Mouse (Mus musculus): Measurements from ENCODE around the gene Fxyd3. TPM values are rescaled to one million over a fixed set of nuclear protein-coding genes. Genes with fewer than 3 reads are reported as not detected.

Fxyd3 gene
- polyA plus RNA-seq, 1 experiment from 2014 or later, result 108 TPM

GRCm38 (mm10) chr7:31082831-31083588, 6.5 kb upstream of the Fxyd3 start:
- Histone ChIP-seq H3K27ac (replicated peaks) (peak overlapping the region; percentile 60; the same call in 1 of the 2 replicates), H3K36me3 (no peaks in the 10 kb centered on the region), H3K9me3 (replicated peaks) (no peaks in the 10 kb centered on the region), H3K9ac (no peak overlapping the region), H3K4me2 (replicated peaks) (no peak overlapping the region), H3K27me3 (no peaks in the 10 kb centered on the region), H3K4me1 (peaks cover 26% of the 10 kb centered on the region), H3K4me3 (replicated peaks) (no peak overlapping the region)
- peak; percentile 46; the same call in 1 of the 2 replicates for ATAC-seq (ENCODE audit: insufficient number of reproducible peaks, low FRiP score, low TSS enrichment, low read depth)
- 44% methylated on average over 14 of the region's 14 CpGs for whole genome bisulfite sequencing

- Histone ChIP-seq H3K9ac (no peak overlapping the region), H3K9me3 (replicated peaks) (no peaks in the 10 kb centered on the region), H3K4me3 (replicated peaks) (no peak overlapping the region), H3K27me3 (no peaks in the 10 kb centered on the region), H3K36me3 (no peaks in the 10 kb centered on the region), H3K27ac (replicated peaks) (no peak overlapping the region), H3K4me2 (replicated peaks) (no peak overlapping the region), H3K4me1 (peaks cover 35% of the 10 kb centered on the region)
- no peak for ATAC-seq (ENCODE audit: insufficient number of reproducible peaks, low FRiP score, low TSS enrichment, low read depth)
These were observed 5.6 kb upstream of the Fxyd3 start for GRCm38 (mm10) chr7:31082106-31082505.

GRCm38 (mm10) chr7:31081106-31081505, 4.6 kb upstream of the Fxyd3 start:
- H3K27ac ChIP-seq (replicated peaks), result no peak overlapping the region
- no peak overlapping the region for H3K9ac ChIP-seq
- no peaks in the 10 kb centered on the region for H3K36me3 ChIP-seq
- whole genome bisulfite sequencing, result 26% methylated on average over 1 of the region's 1 CpGs
- no peak overlapping the region for H3K4me2 ChIP-seq (replicated peaks)
- H3K9me3 ChIP-seq (replicated peaks), result no peaks in the 10 kb centered on the region
- no peaks in the 10 kb centered on the region for H3K27me3 ChIP-seq
- no peak for ATAC-seq (ENCODE audit: insufficient number of reproducible peaks, low FRiP score, low TSS enrichment, low read depth)
- H3K4me3 ChIP-seq (replicated peaks), result no peak overlapping the region
- peaks cover 41% of the 10 kb centered on the region for H3K4me1 ChIP-seq

GRCm38 (mm10) chr7:31080611-31081010, 4.1 kb upstream of the Fxyd3 start:
- Histone ChIP-seq H3K9ac (no peak overlapping the region), H3K27me3 (no peaks in the 10 kb centered on the region), H3K4me3 (replicated peaks) (no peak overlapping the region), H3K36me3 (no peaks in the 10 kb centered on the region), H3K27ac (replicated peaks) (no peak overlapping the region), H3K9me3 (replicated peaks) (no peaks in the 10 kb centered on the region), H3K4me2 (replicated peaks) (no peak overlapping the region), H3K4me1 (peaks cover 41% of the 10 kb centered on the region)
- no peak for ATAC-seq (ENCODE audit: insufficient number of reproducible peaks, low FRiP score, low TSS enrichment, low read depth)
- WGBS, result 27% methylated on average over 3 of the region's 3 CpGs

GRCm38 (mm10) chr7:31079670-31080069, 3.2 kb upstream of the Fxyd3 start:
- WGBS, result 90% methylated on average over 8 of the region's 8 CpGs
- H3K27me3 ChIP-seq, result no peaks in the 10 kb centered on the region
- H3K4me3 ChIP-seq (replicated peaks), result no peak overlapping the region
- no peaks in the 10 kb centered on the region for H3K9me3 ChIP-seq (replicated peaks)
- H3K4me1 ChIP-seq, result peaks cover 34% of the 10 kb centered on the region
- no peak for ATAC-seq (ENCODE audit: insufficient number of reproducible peaks, low FRiP score, low TSS enrichment, low read depth)
- H3K27ac ChIP-seq (replicated peaks), result no peak overlapping the region
- H3K36me3 ChIP-seq, result no peaks in the 10 kb centered on the region
- no peak overlapping the region for H3K4me2 ChIP-seq (replicated peaks)
- no peak overlapping the region for H3K9ac ChIP-seq

- Histone ChIP-seq H3K36me3 (no peaks in the 10 kb centered on the region), H3K4me3 (replicated peaks) (no peak overlapping the region), H3K27ac (replicated peaks) (no peak overlapping the region), H3K27me3 (no peaks in the 10 kb centered on the region), H3K9me3 (replicated peaks) (no peaks in the 10 kb centered on the region), H3K9ac (no peak overlapping the region), H3K4me1 (peaks cover 26% of the 10 kb centered on the region), H3K4me2 (replicated peaks) (no peak overlapping the region)
- 0 out of 2 replicates have a peak, but pooled peaks have one; percentile 20 for ATAC-seq (ENCODE audit: insufficient number of reproducible peaks, low FRiP score, low TSS enrichment, low read depth)
- 37% methylated on average over 5 of the region's 5 CpGs for WGBS
These were observed 1.5 kb upstream of the Fxyd3 start for GRCm38 (mm10) chr7:31077885-31078445.

- no peak overlapping the region for H3K27ac ChIP-seq (replicated peaks)
- peaks cover 23% of the 10 kb centered on the region for H3K4me1 ChIP-seq
- no peaks in the 10 kb centered on the region for H3K27me3 ChIP-seq
- H3K9me3 ChIP-seq (replicated peaks), result no peaks in the 10 kb centered on the region
- 29% methylated on average over 6 of the region's 6 CpGs for WGBS
- ATAC-seq (ENCODE audit: insufficient number of reproducible peaks, low FRiP score, low TSS enrichment, low read depth), result no peak
- no peak overlapping the region for H3K9ac ChIP-seq
- H3K4me2 ChIP-seq (replicated peaks), result no peak overlapping the region
- H3K4me3 ChIP-seq (replicated peaks), result no peak overlapping the region
- no peaks in the 10 kb centered on the region for H3K36me3 ChIP-seq
These were observed 966 bp upstream of the Fxyd3 start for GRCm38 (mm10) chr7:31077470-31077869.

- 67% methylated on average over 5 of the region's 5 CpGs for whole genome bisulfite sequencing
- Histone ChIP-seq H3K27ac (replicated peaks) (no peak overlapping the region), H3K4me3 (replicated peaks) (no peak overlapping the region), H3K9me3 (replicated peaks) (no peaks in the 10 kb centered on the region), H3K4me2 (replicated peaks) (no peak overlapping the region), H3K9ac (no peak overlapping the region), H3K27me3 (no peaks in the 10 kb centered on the region), H3K4me1 (peaks cover 26% of the 10 kb centered on the region), H3K36me3 (no peaks in the 10 kb centered on the region)
- no peak for ATAC-seq (ENCODE audit: insufficient number of reproducible peaks, low FRiP score, low TSS enrichment, low read depth)
These were observed 1.8 kb downstream of the Fxyd3 start for GRCm38 (mm10) chr7:31074713-31075069.

GRCm38 (mm10) chr7:31074061-31074712, 2.3 kb downstream of the Fxyd3 start:
- no peaks in the 10 kb centered on the region for H3K9me3 ChIP-seq (replicated peaks)
- H3K27me3 ChIP-seq, result no peaks in the 10 kb centered on the region
- H3K4me1 ChIP-seq, result peaks cover 26% of the 10 kb centered on the region
- no peak overlapping the region for H3K9ac ChIP-seq
- H3K4me2 ChIP-seq (replicated peaks), result no peak overlapping the region
- no peak for ATAC-seq (ENCODE audit: insufficient number of reproducible peaks, low FRiP score, low TSS enrichment, low read depth)
- WGBS, result 57% methylated on average over 7 of the region's 7 CpGs
- H3K4me3 ChIP-seq (replicated peaks), result no peak overlapping the region
- no peak overlapping the region for H3K27ac ChIP-seq (replicated peaks)
- H3K36me3 ChIP-seq, result no peaks in the 10 kb centered on the region

- Histone ChIP-seq H3K9me3 (replicated peaks) (no peaks in the 10 kb centered on the region), H3K36me3 (no peaks in the 10 kb centered on the region), H3K27me3 (no peaks in the 10 kb centered on the region), H3K4me3 (replicated peaks) (no peak overlapping the region), H3K4me1 (peaks cover 26% of the 10 kb centered on the region), H3K4me2 (replicated peaks) (no peak overlapping the region), H3K27ac (replicated peaks) (no peak overlapping the region), H3K9ac (no peak overlapping the region)
- no peak for ATAC-seq (ENCODE audit: insufficient number of reproducible peaks, low FRiP score, low TSS enrichment, low read depth)
These were observed 3.0 kb downstream of the Fxyd3 start for GRCm38 (mm10) chr7:31073546-31073945.

GRCm38 (mm10) chr7:31072326-31072725, 4.2 kb downstream of the Fxyd3 start:
- no peak overlapping the region for H3K4me3 ChIP-seq (replicated peaks)
- H3K4me1 ChIP-seq, result peaks cover 26% of the 10 kb centered on the region
- no peak overlapping the region for H3K4me2 ChIP-seq (replicated peaks)
- H3K27me3 ChIP-seq, result no peaks in the 10 kb centered on the region
- H3K9me3 ChIP-seq (replicated peaks), result no peaks in the 10 kb centered on the region
- ATAC-seq (ENCODE audit: insufficient number of reproducible peaks, low FRiP score, low TSS enrichment, low read depth), result no peak
- no peaks in the 10 kb centered on the region for H3K36me3 ChIP-seq
- H3K27ac ChIP-seq (replicated peaks), result peak overlapping the region; percentile 29; the same call in 1 of the 2 replicates
- WGBS, result 37% methylated on average over 9 of the region's 9 CpGs
- H3K9ac ChIP-seq, result no peak overlapping the region

All from embryonic facial prominence, embryonic 15.5 days (tissue).